Mouse (Mus musculus) thymus, adult 2 months (tissue): ENCODE measurements at regions not wholly inside any gene's neighbourhood (a gene's known extent, or its start where the extent isn't known, plus 50 kb on each side); places are given as distances from the start of the nearest gene placed in this dataset.

Experiments used
- DNase-seq: peaks from one replicate; pipeline ENCODE4 v3.0.0; 2021
- H3K27ac ChIP-seq: fragments of 200-500 bp; 2 replicates; pipeline ENCODE4 v1.5.1; 2012; ENCODE audit warnings: low read length, control low read depth; ENCODE audit not compliant: control insufficient read depth, insufficient read depth
- H3K27me3 ChIP-seq: fragments of 200-500 bp; 2 replicates; pipeline ENCODE4 v1.6.1; 2012; ENCODE audit warnings: mild to moderate bottlenecking, low read length, moderate library complexity, mixed read lengths; ENCODE audit not compliant: control insufficient read depth, insufficient read depth
- H3K36me3 ChIP-seq: fragments of 200-500 bp; 2 replicates; pipeline ENCODE4 v1.6.1; 2012; ENCODE audit warnings: mild to moderate bottlenecking, low read length, moderate library complexity; ENCODE audit not compliant: control insufficient read depth, insufficient read depth
- H3K4me1 ChIP-seq: fragments of 200-500 bp; replicated peaks from 2 replicates; pipeline ENCODE4 v1.6.1; 2012; ENCODE audit warnings: low read length; ENCODE audit not compliant: control insufficient read depth, insufficient read depth
- H3K4me3 ChIP-seq: fragments of 200-500 bp; 2 replicates; pipeline ENCODE4 v1.5.1; 2012; ENCODE audit warnings: mild to moderate bottlenecking, low read length, control low read depth, moderate library complexity; ENCODE audit not compliant: control insufficient read depth, insufficient read depth
- CTCF ChIP-seq: fragments of 200-500 bp; IDR thresholded peaks from 2 replicates; pipeline ENCODE4 v1.5.1; 2012; ENCODE audit warnings: mild to moderate bottlenecking, control low read depth, low read length, moderate library complexity, borderline replicate concordance; ENCODE audit not compliant: control insufficient read depth, poor library complexity, insufficient read depth; ENCODE audit errors: extremely low read depth
- POLR2A ChIP-seq: fragments of 200-500 bp; IDR thresholded peaks from 2 replicates; pipeline ENCODE4 v1.6.1; 2012; ENCODE audit warnings: mild to moderate bottlenecking, low read length, control low read depth, moderate library complexity; ENCODE audit not compliant: control insufficient read depth, poor library complexity, insufficient read depth; ENCODE audit errors: extremely low read depth
- WGBS: fragments of 180-500 bp; shearing (Covaris S2); methylation state at CpG from one replicate; pipeline ENCODE4 v1.1.7; 2018; 5-methylcytosine and 5-hydroxymethylcytosine counted together

DNA sequence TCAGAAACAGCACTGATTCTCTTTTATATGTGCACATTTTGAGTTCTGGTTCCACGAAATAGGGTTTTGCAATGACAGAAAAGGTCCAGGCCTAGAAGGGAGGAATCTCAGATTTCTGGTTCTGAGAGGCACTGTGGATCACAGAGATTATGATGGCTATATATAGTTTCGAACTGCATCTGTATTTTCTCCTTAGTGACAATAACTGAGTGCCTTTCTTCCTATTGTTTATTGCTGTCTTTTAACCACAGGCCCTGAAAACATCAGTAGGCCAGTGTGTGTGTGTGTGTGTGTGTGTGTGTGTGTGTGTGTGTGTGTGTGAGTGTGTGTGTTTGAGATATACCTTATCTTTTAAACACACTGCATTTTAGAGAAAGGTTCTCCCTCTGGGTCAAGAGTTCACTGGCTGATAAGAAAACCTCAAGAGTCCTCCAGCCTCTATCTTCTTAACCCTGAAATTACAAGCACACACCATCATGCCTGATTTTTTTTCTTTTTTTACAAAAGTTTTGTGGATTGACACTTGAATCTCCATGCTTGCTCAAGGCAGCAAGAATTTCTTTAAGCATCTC is 708.2 kb downstream of the Kcnj2 start:
- Histone ChIP-seq H3K36me3 (no peaks in the 10 kb centered on the region), H3K4me1 (no peaks in the 10 kb centered on the region), H3K27ac (no peak overlapping the region), H3K27me3 (no peaks in the 10 kb centered on the region), H3K4me3 (no peak overlapping the region)
- TF ChIP-seq POLR2A = no peak
- TF ChIP-seq CTCF = no peak
- 62% methylated on average over 2 of the region's 2 CpGs for WGBS
- DNase-seq = no peak

DNA sequence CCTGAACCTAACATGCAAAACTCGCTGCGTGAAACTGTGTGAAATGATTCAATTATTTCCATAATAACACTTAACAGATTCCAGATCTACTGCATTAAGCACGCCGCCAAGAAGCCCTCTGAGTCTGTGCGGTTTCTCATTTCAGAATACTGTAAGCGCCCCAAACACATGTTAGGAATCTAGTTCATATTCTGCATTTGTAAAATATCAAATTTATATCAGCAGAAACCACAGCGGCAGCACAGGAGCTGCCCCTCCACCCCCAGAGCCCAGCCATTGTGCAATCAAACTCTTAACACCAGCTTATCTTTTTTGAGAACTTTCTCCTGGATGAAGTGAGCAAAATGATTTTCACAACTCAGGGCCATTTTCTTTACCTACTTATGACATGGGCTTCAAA is 715.4 kb downstream of the Kcnj2 start:
- no peak overlapping the region for H3K4me3 ChIP-seq
- TF ChIP-seq CTCF (no peak), POLR2A (no peak)
- DNase-seq = no peak
- no peaks in the 10 kb centered on the region for H3K27me3 ChIP-seq
- no peaks in the 10 kb centered on the region for H3K36me3 ChIP-seq
- 81% methylated on average over 7 of the region's 7 CpGs for WGBS
- no peaks in the 10 kb centered on the region for H3K4me1 ChIP-seq
- H3K27ac ChIP-seq = no peak overlapping the region

DNA sequence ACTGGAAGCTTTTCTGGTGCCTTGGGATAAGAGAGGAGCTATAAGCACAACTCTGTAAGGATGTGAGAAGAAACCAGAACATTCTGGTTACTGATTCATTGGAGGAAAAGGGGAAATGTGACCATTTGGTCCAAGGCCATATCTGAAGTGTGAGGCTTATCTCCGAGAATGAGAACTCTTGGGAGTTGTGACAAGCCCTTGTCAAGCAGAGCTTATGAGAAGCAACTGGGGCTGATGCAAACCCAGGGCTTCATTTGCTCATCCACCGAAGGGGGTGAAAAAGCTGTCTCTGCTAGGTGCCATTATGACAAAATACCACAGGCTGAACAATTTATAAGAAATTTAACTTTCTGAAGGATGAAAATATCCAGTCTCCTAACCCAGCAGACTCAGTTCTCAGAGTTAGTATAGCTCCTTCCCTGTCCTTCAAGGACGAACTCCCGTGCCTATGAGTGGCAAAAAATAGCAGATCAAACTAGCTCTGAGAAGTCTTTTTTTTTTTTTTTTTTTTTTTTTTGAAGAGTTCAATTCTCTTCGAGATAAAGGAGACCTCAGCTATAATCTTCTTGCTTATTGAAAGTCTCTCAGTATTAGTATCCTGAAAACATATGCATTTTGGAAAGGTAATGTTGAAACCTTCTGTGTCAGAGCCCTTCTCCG is 725.4 kb downstream of the Kcnj2 start:
- no peaks in the 10 kb centered on the region for H3K36me3 ChIP-seq
- no peak overlapping the region for H3K4me3 ChIP-seq
- H3K27me3 ChIP-seq = no peaks in the 10 kb centered on the region
- TF ChIP-seq CTCF (no peak), POLR2A (no peak)
- H3K4me1 ChIP-seq = no peaks in the 10 kb centered on the region
- no peak for DNase-seq
- 88% methylated on average over 6 of the region's 6 CpGs for WGBS
- no peak overlapping the region for H3K27ac ChIP-seq

DNA sequence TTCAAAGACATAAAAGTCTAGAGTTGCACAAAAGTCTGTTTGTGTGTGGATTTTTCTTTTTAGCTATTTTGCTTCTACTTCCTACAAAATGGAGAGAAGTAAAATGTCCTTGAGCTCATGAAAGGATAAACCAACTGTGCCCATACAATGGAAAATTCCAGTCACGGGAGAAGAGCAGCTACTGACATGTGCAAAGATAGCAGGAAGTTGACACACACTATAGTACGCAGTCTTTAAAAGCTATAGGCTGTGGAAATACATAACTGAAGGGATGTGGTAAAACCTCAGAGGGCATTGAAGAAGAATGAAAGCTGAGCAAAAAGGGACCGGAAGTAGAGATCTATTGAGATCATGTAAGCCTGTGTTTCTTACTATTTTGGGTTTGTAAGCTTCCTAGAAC is 735.1 kb downstream of the Kcnj2 start:
- TF ChIP-seq CTCF (no peak), POLR2A (no peak)
- Histone ChIP-seq H3K4me1 (peaks cover 4% of the 10 kb centered on the region; the same call in 1 of the 2 replicates), H3K27me3 (no peaks in the 10 kb centered on the region), H3K4me3 (no peak overlapping the region), H3K36me3 (no peaks in the 10 kb centered on the region), H3K27ac (peak overlapping the region; percentile 84)
- no peak for DNase-seq
- 58% methylated on average over 3 of the region's 3 CpGs for WGBS

DNA sequence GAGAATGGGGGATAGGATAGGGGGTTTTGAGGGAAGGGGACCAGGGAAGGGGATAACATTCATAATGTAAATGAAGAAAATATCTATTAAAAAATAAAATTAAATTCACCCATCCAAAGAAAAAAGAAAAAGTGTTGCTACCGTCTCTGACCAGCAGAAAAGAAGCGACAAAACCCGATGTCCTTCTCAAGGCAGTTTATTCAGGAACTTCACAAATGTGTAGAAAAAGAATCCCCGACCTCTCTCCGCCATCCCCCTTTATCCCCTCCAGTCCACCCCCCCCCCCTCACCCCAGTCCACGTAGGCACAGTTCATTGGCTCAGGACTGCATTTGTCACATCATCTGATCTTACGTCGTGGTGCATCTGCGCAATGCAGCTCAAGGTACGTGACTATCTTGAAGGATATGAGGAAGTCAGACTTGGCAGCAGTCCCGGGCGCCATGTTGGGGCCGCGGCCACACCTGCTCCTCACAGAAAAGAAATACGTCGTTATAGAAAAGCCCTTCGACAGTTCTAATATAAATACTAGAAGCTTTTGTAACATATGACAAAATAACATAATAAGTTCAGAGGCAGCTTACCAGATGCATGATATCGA is 750.3 kb downstream of the Kcnj2 start:
- TF ChIP-seq CTCF = no peak
- TF ChIP-seq POLR2A = no peak
- Histone ChIP-seq H3K27me3 (no peaks in the 10 kb centered on the region), H3K4me3 (no peak overlapping the region), H3K4me1 (no peaks in the 10 kb centered on the region; the same call in 1 of the 2 replicates), H3K27ac (no peak overlapping the region), H3K36me3 (no peaks in the 10 kb centered on the region)
- WGBS = 92% methylated on average over 18 of the region's 18 CpGs
- DNase-seq = no peak

DNA sequence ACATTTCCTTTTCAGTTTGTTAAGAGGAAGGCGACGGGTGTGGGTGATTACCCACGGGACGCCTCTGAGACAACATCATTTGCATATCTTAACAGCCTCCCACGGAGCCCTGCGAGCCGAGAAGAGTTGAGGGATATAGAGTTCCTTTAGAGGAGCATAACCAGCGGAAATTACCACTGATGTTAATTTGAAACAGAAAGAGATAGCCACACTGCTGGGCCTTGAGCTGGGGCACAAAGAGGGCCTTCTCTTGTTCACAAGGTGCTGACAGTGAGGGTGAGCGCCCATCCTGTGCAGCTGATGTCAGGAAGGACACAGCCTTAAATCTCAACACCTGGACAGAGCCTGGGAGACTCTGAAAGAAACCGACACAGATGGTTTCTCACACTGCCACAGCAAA is 752.2 kb downstream of the Kcnj2 start:
- Histone ChIP-seq H3K36me3 (no peaks in the 10 kb centered on the region), H3K27me3 (no peaks in the 10 kb centered on the region), H3K4me1 (no peaks in the 10 kb centered on the region; the same call in 1 of the 2 replicates), H3K27ac (peak overlapping the region; percentile 27; the same call in 1 of the 2 replicates), H3K4me3 (no peak overlapping the region)
- 28% methylated on average over 10 of the region's 10 CpGs for WGBS
- no peak for DNase-seq
- no peak for TF ChIP-seq CTCF
- TF ChIP-seq POLR2A = no peak
